Mouse (Mus musculus): ENCODE measurements around the gene Gng12.

- no peak for TF ChIP-seq EP300 (IDR thresholded peaks at IDR 0.05; ENCODE audit: insufficient read depth, low read depth, low read length)
- no peak for TF ChIP-seq CTCF (IDR thresholded peaks at IDR 0.05; ENCODE audit: low read depth, low read length)
- TF ChIP-seq POLR2A (IDR thresholded peaks at IDR 0.05; ENCODE audit: insufficient read depth, low read length): no peak
Measured at GRCm38 (mm10) chr6:67011217-67011518, 115.0 kb downstream of the Gng12 start.
